Mouse (Mus musculus): Measurements from ENCODE around the gene Tbc1d16. TPM values are rescaled to one million over a fixed set of nuclear protein-coding genes. Genes with fewer than 3 reads are reported as not detected.
A peak's percentile ranks its signal among the peaks of the same experiment; 100 is the strongest.

Gene Tbc1d16
- total RNA-seq, 2 experiments from 2014 or later = 65.1 to 66.4 TPM

GRCm38 (mm10) chr11:119237568-119238304 lies 9.4 kb upstream of the Tbc1d16 start:
- DNase-seq (ENCODE audit: low spot score) = peak; percentile 12
- intact Hi-C loops (cut with DNase I) = no loop called here

GRCm38 (mm10) chr11:119237007-119237406 lies 8.7 kb upstream of the Tbc1d16 start:
- intact Hi-C loops (cut with DNase I) = no loop called here
- DNase-seq (ENCODE audit: low spot score) = no peak

GRCm38 (mm10) chr11:119236354-119236753 lies 8.1 kb upstream of the Tbc1d16 start:
- DNase-seq (ENCODE audit: low spot score) = no peak
- intact Hi-C loops (cut with DNase I) = no loop called here

- no peak for DNase-seq (ENCODE audit: low spot score)
- intact Hi-C loops (cut with DNase I) = loop anchor here (2.0 kb wide), 1 partner anchor 29 kb away; no protein-coding TSS in a partner anchor
These were observed 7.3 kb upstream of the Tbc1d16 start for GRCm38 (mm10) chr11:119235596-119235995.

GRCm38 (mm10) chr11:119234770-119235169 lies 6.5 kb upstream of the Tbc1d16 start:
- no peak for DNase-seq (ENCODE audit: low spot score)
- intact Hi-C loops (cut with DNase I) = loop anchor here (2.0 kb wide), 1 partner anchor 28 kb away; no protein-coding TSS in a partner anchor

GRCm38 (mm10) chr11:119228846-119229626 lies 737 bp upstream of the Tbc1d16 start:
- intact Hi-C loops (cut with DNase I) = no loop called here
- peak; percentile 59 for DNase-seq (ENCODE audit: low spot score)

GRCm38 (mm10) chr11:119227591-119227990 lies 708 bp downstream of the Tbc1d16 start:
- DNase-seq (ENCODE audit: low spot score) = no peak
- intact Hi-C loops (cut with DNase I) = no loop called here

- no peak for DNase-seq (ENCODE audit: low spot score)
- intact Hi-C loops (cut with DNase I) = no loop called here
These were observed 2.7 kb downstream of the Tbc1d16 start for GRCm38 (mm10) chr11:119225634-119226033.

GRCm38 (mm10) chr11:119224926-119225325 lies 3.4 kb downstream of the Tbc1d16 start:
- intact Hi-C loops (cut with DNase I) = no loop called here
- DNase-seq (ENCODE audit: low spot score) = no peak

- no peak for DNase-seq (ENCODE audit: low spot score)
- intact Hi-C loops (cut with DNase I) = no loop called here
These were observed 5.0 kb downstream of the Tbc1d16 start for GRCm38 (mm10) chr11:119223124-119223890.

GRCm38 (mm10) chr11:119221812-119222510 lies 6.3 kb downstream of the Tbc1d16 start:
- DNase-seq (ENCODE audit: low spot score) = no peak
- intact Hi-C loops (cut with DNase I) = no loop called here

GRCm38 (mm10) chr11:119219816-119220465 lies 8.4 kb downstream of the Tbc1d16 start:
- DNase-seq (ENCODE audit: low spot score) = no peak
- intact Hi-C loops (cut with DNase I) = no loop called here

- intact Hi-C loops (cut with DNase I) = no loop called here
- no peak for DNase-seq (ENCODE audit: low spot score)
These were observed 10.4 kb downstream of the Tbc1d16 start for GRCm38 (mm10) chr11:119217861-119218260.

- intact Hi-C loops (cut with DNase I) = no loop called here
- peak; percentile 42 for DNase-seq (ENCODE audit: low spot score)
These were observed 12.3 kb downstream of the Tbc1d16 start for GRCm38 (mm10) chr11:119215905-119216507.

- peak; percentile 47 for DNase-seq (ENCODE audit: low spot score)
- intact Hi-C loops (cut with DNase I) = no loop called here
These were observed 13.0 kb downstream of the Tbc1d16 start for GRCm38 (mm10) chr11:119215038-119215904.

GRCm38 (mm10) chr11:119213166-119213885 lies 15.0 kb downstream of the Tbc1d16 start:
- intact Hi-C loops (cut with DNase I) = no loop called here
- DNase-seq (ENCODE audit: low spot score) = no peak

- intact Hi-C loops (cut with DNase I) = no loop called here
- DNase-seq (ENCODE audit: low spot score) = no peak
These were observed 16.5 kb downstream of the Tbc1d16 start for GRCm38 (mm10) chr11:119211604-119212309.

All from heart, postnatal 25 days (tissue).